Mouse (Mus musculus) heart, embryonic 14.5 days (tissue): ENCODE results near the gene Usp8. TPM values are rescaled to one million over a fixed set of nuclear protein-coding genes. Genes with fewer than 3 reads are reported as not detected.

Source experiments
- ATAC-seq: fragments of 200-750 bp; cut with Nextera tagmentation; 2 replicates; pipeline ENCODE4 v1.8.0; 2017; ENCODE audit warnings: low read depth, moderate TSS enrichment; ENCODE audit not compliant: insufficient number of reproducible peaks, insufficient read depth, low FRiP score
- H3K27ac ChIP-seq, 2 experiments: fragments of 200-500 bp in 1 of 2; fragments of 300-500 bp in 1 of 2; sonication (generic) in 1 of 2; replicated peaks in 1 of 2; 2 replicates each; pipeline ENCODE4 v1.5.1; 2012 to 2014; ENCODE audit warnings: low read depth in 2 of 2, low read length in 2 of 2, control low read depth in 1 of 2, mild to moderate bottlenecking in 1 of 2, mixed read lengths in 1 of 2; ENCODE audit not compliant: control insufficient read depth in 1 of 2, insufficient read depth in 1 of 2
- H3K27me3 ChIP-seq: fragments of 300-500 bp; sonication (generic); 2 replicates; pipeline ENCODE4 v1.6.1; 2014; ENCODE audit warnings: mild to moderate bottlenecking, low read length, control low read depth; ENCODE audit not compliant: control insufficient read depth, insufficient read depth
- H3K36me3 ChIP-seq: fragments of 300-500 bp; sonication (generic); 2 replicates; pipeline ENCODE4 v1.6.1; 2014; ENCODE audit warnings: mild to moderate bottlenecking, control low read depth, low read length, mixed read lengths; ENCODE audit not compliant: control insufficient read depth, insufficient read depth
- H3K4me1 ChIP-seq, 2 experiments: fragments of 200-500 bp in 1 of 2; fragments of 300-500 bp in 1 of 2; sonication (generic) in 1 of 2; 2 replicates each; pipeline ENCODE4 v1.6.1; 2012 to 2014; ENCODE audit warnings: low read length in 2 of 2, control low read depth in 1 of 2, mixed read lengths in 1 of 2; ENCODE audit not compliant: control insufficient read depth in 2 of 2, insufficient read depth in 2 of 2
- H3K4me2 ChIP-seq: fragments of 300-500 bp; sonication (generic); 2 replicates; pipeline ENCODE4 v1.6.1; 2014; ENCODE audit warnings: mild to moderate bottlenecking, low read length
- H3K4me3 ChIP-seq, 2 experiments: fragments of 200-500 bp in 1 of 2; fragments of 300-500 bp in 1 of 2; sonication (generic) in 1 of 2; 2 replicates each; pipeline ENCODE4 v1.5.1; 2012 to 2014; ENCODE audit warnings: low read length in 2 of 2, mild to moderate bottlenecking in 2 of 2, control low read depth in 1 of 2, low read depth in 1 of 2, moderate library complexity in 1 of 2; ENCODE audit not compliant: control insufficient read depth in 1 of 2, insufficient read depth in 1 of 2
- H3K9ac ChIP-seq: fragments of 300-500 bp; sonication (generic); 2 replicates; pipeline ENCODE4 v1.6.1; 2014; ENCODE audit warnings: mild to moderate bottlenecking, low read length
- H3K9me3 ChIP-seq: fragments of 300-500 bp; sonication (generic); 2 replicates; pipeline ENCODE4 v1.6.1; 2016; ENCODE audit warnings: low read length, control low read depth; ENCODE audit not compliant: control insufficient read depth
- WGBS: fragments of 180-500 bp; shearing (Covaris S2); extraction: QIAGEN DNeasy Blood & Tissue Kit; methylation state at CpG from one replicate; pipeline ENCODE4 v1.1.7; 2014; 5-methylcytosine and 5-hydroxymethylcytosine counted together
- polyA plus RNA-seq: library from polyadenylated mRNA; unstranded; fragments of >200 nt; fragmentation: Nextera tagmentation; extraction: Ambion mirVana; gene quantifications from 2 replicates; pipeline ENCODE4 v1.2.1, GENCODE M21; 2014

Gene Usp8
- polyA plus RNA-seq, 1 experiment from 2014 or later = 32.1 TPM

- Histone ChIP-seq H3K9ac (no peak overlapping the region), H3K4me3 (no peak overlapping the region), H3K4me2 (no peak overlapping the region), H3K9me3 (no peaks in the 10 kb centered on the region), H3K27ac (no peak overlapping the region), H3K36me3 (peaks cover 84% of the 10 kb centered on the region), H3K27me3 (no peaks in the 10 kb centered on the region), H3K4me1 (no peaks in the 10 kb centered on the region)
- ATAC-seq = no peak
- WGBS = 53% methylated on average over 2 of the region's 2 CpGs
Observed at GRCm38 (mm10) chr2:126740314-126740713, 33.2 kb downstream of the Usp8 start.

DNA sequence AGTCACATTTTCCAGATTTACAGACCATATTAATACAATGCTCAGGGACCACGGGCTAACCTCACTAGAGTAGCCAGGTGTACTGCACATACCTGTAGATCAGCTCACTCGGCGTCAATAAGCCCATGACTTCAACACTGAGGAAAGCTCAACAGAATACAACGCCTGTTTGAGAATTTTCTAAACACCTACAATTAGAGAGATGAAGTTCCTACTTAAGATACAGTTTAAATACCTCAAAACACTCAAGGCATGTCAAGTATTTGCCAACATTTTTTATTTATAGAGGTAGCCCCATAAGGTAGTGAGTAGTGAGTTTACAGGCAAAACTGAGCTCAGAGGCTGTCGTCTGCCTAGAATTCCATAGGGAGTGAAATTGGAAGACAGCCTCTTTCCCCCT, 36.3 kb downstream of the Usp8 start:
- ATAC-seq = no peak
- Histone ChIP-seq H3K36me3 (peaks cover 87% of the 10 kb centered on the region), H3K4me3 (no peak overlapping the region), H3K9ac (no peak overlapping the region), H3K27ac (no peak overlapping the region), H3K27me3 (no peaks in the 10 kb centered on the region), H3K9me3 (no peaks in the 10 kb centered on the region), H3K4me2 (no peak overlapping the region), H3K4me1 (no peaks in the 10 kb centered on the region)
- WGBS = 83% methylated on average over 5 of the region's 5 CpGs

- Histone ChIP-seq H3K27ac (no peak overlapping the region), H3K9me3 (no peaks in the 10 kb centered on the region), H3K36me3 (peaks cover 100% of the 10 kb centered on the region), H3K27me3 (no peaks in the 10 kb centered on the region), H3K4me1 (no peaks in the 10 kb centered on the region), H3K9ac (no peak overlapping the region), H3K4me3 (no peak overlapping the region), H3K4me2 (no peak overlapping the region)
- no peak for ATAC-seq
- 90% methylated on average over 6 of the region's 6 CpGs for WGBS
Observed at GRCm38 (mm10) chr2:126755664-126756063, 48.5 kb downstream of the Usp8 start.

GRCm38 (mm10) chr2:126759351-126759750, 52.2 kb downstream of the Usp8 start:
- Histone ChIP-seq H3K4me3 (no peak overlapping the region), H3K9ac (no peak overlapping the region), H3K9me3 (no peaks in the 10 kb centered on the region), H3K36me3 (peaks cover 90% of the 10 kb centered on the region), H3K4me2 (no peak overlapping the region), H3K4me1 (no peaks in the 10 kb centered on the region), H3K27ac (no peak overlapping the region), H3K27me3 (no peaks in the 10 kb centered on the region)
- ATAC-seq = no peak
- 92% methylated on average over 7 of the region's 7 CpGs for WGBS

GRCm38 (mm10) chr2:126765867-126766582, 58.9 kb downstream of the Usp8 start:
- H3K27me3 ChIP-seq = no peaks in the 10 kb centered on the region
- no peak overlapping the region for H3K4me3 ChIP-seq
- no peaks in the 10 kb centered on the region for H3K9me3 ChIP-seq
- 28% methylated on average over 11 of the region's 11 CpGs for WGBS
- H3K9ac ChIP-seq = no peak overlapping the region
- H3K27ac ChIP-seq = no peak overlapping the region
- ATAC-seq = no peak
- peak overlapping the region; percentile 39 for H3K4me2 ChIP-seq
- peaks cover 0 to 4% of the 10 kb centered on the region in 2 experiments; a peak in 1 of 4 replicates for H3K4me1 ChIP-seq
- H3K36me3 ChIP-seq = peaks cover 23% of the 10 kb centered on the region

GRCm38 (mm10) chr2:126767599-126767998, 60.5 kb downstream of the Usp8 start:
- Histone ChIP-seq H3K9me3 (no peaks in the 10 kb centered on the region), H3K36me3 (peaks cover 8% of the 10 kb centered on the region), H3K4me3 (no peak overlapping the region), H3K27me3 (no peaks in the 10 kb centered on the region), H3K4me1 (peaks cover 0 to 4% of the 10 kb centered on the region in 2 experiments; a peak in 1 of 4 replicates), H3K27ac (no peak overlapping the region), H3K4me2 (no peak overlapping the region), H3K9ac (no peak overlapping the region)
- ATAC-seq = no peak
- WGBS = 96% methylated on average over 3 of the region's 3 CpGs

DNA sequence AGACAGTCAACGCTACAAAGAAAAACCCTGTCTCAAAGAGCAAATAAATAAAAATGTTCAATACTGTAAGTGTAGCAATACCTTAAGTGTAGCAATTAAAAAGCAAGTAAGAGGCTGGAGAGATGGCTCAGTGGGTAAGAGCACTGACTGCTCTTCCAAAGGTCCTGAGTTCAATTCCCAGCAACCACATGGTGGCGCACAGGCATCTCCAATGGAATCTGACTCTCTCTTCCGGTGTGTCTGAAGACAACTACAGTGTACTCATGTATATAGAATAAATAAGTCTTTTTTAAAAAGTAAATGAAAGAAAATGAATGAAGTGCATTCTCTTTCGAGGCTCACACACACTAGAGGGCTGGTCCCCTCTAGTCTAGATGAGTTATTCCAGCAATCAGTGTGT, 61.1 kb downstream of the Usp8 start:
- no peak overlapping the region for H3K4me3 ChIP-seq
- 0 out of 2 replicates have a peak, but pooled peaks cover 3% of the 10 kb centered on the region for H3K36me3 ChIP-seq
- no peak overlapping the region for H3K27ac ChIP-seq
- ATAC-seq = no peak
- 68% methylated on average over 4 of the region's 4 CpGs for WGBS
- H3K4me1 ChIP-seq = peaks cover 0 to 4% of the 10 kb centered on the region in 2 experiments; a peak in 1 of 4 replicates
- H3K9me3 ChIP-seq = no peaks in the 10 kb centered on the region
- H3K4me2 ChIP-seq = no peak overlapping the region
- H3K9ac ChIP-seq = no peak overlapping the region
- no peaks in the 10 kb centered on the region for H3K27me3 ChIP-seq
